Mouse (Mus musculus) kidney, adult 2 months (tissue): ENCODE results near the gene 4930453N24Rik. TPM values are rescaled to one million over a fixed set of nuclear protein-coding genes. Genes with fewer than 3 reads are reported as not detected.
A peak's percentile ranks its signal among the peaks of the same experiment; 100 is the strongest.

ENCODE experiments used
- DNase-seq: peaks from one replicate; pipeline ENCODE4 v3.0.0; 2021
- H3K27ac ChIP-seq: fragments of 200-500 bp; 2 replicates; pipeline ENCODE4 v1.5.1; 2012; ENCODE audit warnings: low read depth, low read length, control low read depth, inconsistent platforms; ENCODE audit not compliant: insufficient read depth
- H3K27me3 ChIP-seq: fragments of 200-500 bp; replicated peaks from 2 replicates; pipeline ENCODE4 v1.6.1; 2012; ENCODE audit warnings: mild to moderate bottlenecking, moderate library complexity, low read length, inconsistent platforms; ENCODE audit not compliant: control insufficient read depth, insufficient read depth
- H3K36me3 ChIP-seq: fragments of 200-500 bp; 2 replicates; pipeline ENCODE4 v1.6.1; 2012; ENCODE audit warnings: mild to moderate bottlenecking, moderate library complexity, low read length, inconsistent platforms; ENCODE audit not compliant: control insufficient read depth, insufficient read depth
- H3K4me1 ChIP-seq: fragments of 200-500 bp; 2 replicates; pipeline ENCODE4 v1.6.1; 2011; ENCODE audit warnings: low read length; ENCODE audit not compliant: control insufficient read depth, insufficient read depth
- H3K4me3 ChIP-seq: fragments of 200-500 bp; 2 replicates; pipeline ENCODE4 v1.5.1; 2011; ENCODE audit warnings: mild to moderate bottlenecking, low read depth, low read length, control low read depth; ENCODE audit not compliant: insufficient read depth
- CTCF ChIP-seq: fragments of 200-500 bp; conservative IDR thresholded peaks from 2 replicates; pipeline ENCODE4 v1.5.1; 2011; ENCODE audit warnings: low read depth, mild to moderate bottlenecking, control low read depth, low read length, moderate library complexity, mixed read lengths; ENCODE audit not compliant: insufficient read depth, insufficient read length
- POLR2A ChIP-seq: fragments of 200-500 bp; IDR thresholded peaks from one replicate; pipeline ENCODE4 v1.6.1; 2011; ENCODE audit warnings: low read depth, low read length, control low read depth
- WGBS: fragments of 180-500 bp; shearing (Covaris S2); methylation state at CpG from one replicate; pipeline ENCODE4 v1.1.7; 2018; 5-methylcytosine and 5-hydroxymethylcytosine counted together
- polyA plus RNA-seq: library from polyadenylated mRNA; depleted of rRNA; stranded (reverse); fragments of >200 nt; gene quantifications from 2 replicates; pipeline ENCODE4 v1.2.3, GENCODE M21; 2012

4930453N24Rik gene
- polyA plus RNA-seq, 1 experiment, result 5.3 TPM

- DNase-seq, result peak; percentile 19
- no peaks in the 10 kb centered on the region for H3K4me1 ChIP-seq
- no peak overlapping the region for H3K27ac ChIP-seq
- H3K27me3 ChIP-seq, result no peaks in the 10 kb centered on the region
- WGBS, result 34% methylated on average over 3 of the region's 3 CpGs
- TF ChIP-seq CTCF (peak; percentile 35; the same call in 1 of the 2 replicates), POLR2A (no peak)
- no peaks in the 10 kb centered on the region for H3K36me3 ChIP-seq
- no peak overlapping the region for H3K4me3 ChIP-seq
Observed at GRCm38 (mm10) chr16:64754743-64755139, 16.2 kb downstream of the 4930453N24Rik start.

GRCm38 (mm10) chr16:64753990-64754742 lies 16.8 kb downstream of the 4930453N24Rik start:
- TF ChIP-seq POLR2A, result no peak
- no peak for TF ChIP-seq CTCF
- Histone ChIP-seq H3K36me3 (no peaks in the 10 kb centered on the region), H3K4me1 (no peaks in the 10 kb centered on the region), H3K27ac (no peak overlapping the region), H3K4me3 (no peak overlapping the region), H3K27me3 (no peaks in the 10 kb centered on the region)
- WGBS, result 54% methylated on average over 3 of the region's 3 CpGs
- DNase-seq, result no peak

- Histone ChIP-seq H3K4me3 (no peak overlapping the region), H3K27me3 (no peaks in the 10 kb centered on the region), H3K27ac (no peak overlapping the region), H3K4me1 (no peaks in the 10 kb centered on the region), H3K36me3 (no peaks in the 10 kb centered on the region)
- TF ChIP-seq CTCF (peak; percentile 88), POLR2A (no peak)
- WGBS, result 7% methylated on average over 10 of the region's 10 CpGs
- peak; percentile 58 for DNase-seq
Observed at GRCm38 (mm10) chr16:64748237-64748636, 22.7 kb downstream of the 4930453N24Rik start.

- Histone ChIP-seq H3K36me3 (no peaks in the 10 kb centered on the region), H3K27me3 (no peaks in the 10 kb centered on the region), H3K27ac (no peak overlapping the region), H3K4me1 (no peaks in the 10 kb centered on the region), H3K4me3 (no peak overlapping the region)
- WGBS, result 66% methylated on average over 4 of the region's 4 CpGs
- no peak for DNase-seq
- no peak for TF ChIP-seq POLR2A
- no peak for TF ChIP-seq CTCF
Observed at GRCm38 (mm10) chr16:64745089-64745488, 25.9 kb downstream of the 4930453N24Rik start.

GRCm38 (mm10) chr16:64737289-64737688 lies 33.7 kb downstream of the 4930453N24Rik start:
- DNase-seq, result no peak
- H3K27ac ChIP-seq, result no peak overlapping the region
- TF ChIP-seq POLR2A (no peak), CTCF (no peak)
- no peaks in the 10 kb centered on the region for H3K4me1 ChIP-seq
- no peaks in the 10 kb centered on the region for H3K36me3 ChIP-seq
- H3K27me3 ChIP-seq, result no peaks in the 10 kb centered on the region
- 80% methylated on average over 5 of the region's 5 CpGs for WGBS
- H3K4me3 ChIP-seq, result no peak overlapping the region

- DNase-seq, result peak; percentile 45
- no peak overlapping the region for H3K4me3 ChIP-seq
- H3K4me1 ChIP-seq, result no peaks in the 10 kb centered on the region
- 52% methylated on average over 4 of the region's 4 CpGs for WGBS
- TF ChIP-seq POLR2A (no peak), CTCF (peak; percentile 52)
- H3K36me3 ChIP-seq, result no peaks in the 10 kb centered on the region
- no peak overlapping the region for H3K27ac ChIP-seq
- H3K27me3 ChIP-seq, result no peaks in the 10 kb centered on the region
Observed at GRCm38 (mm10) chr16:64723273-64724057, 47.5 kb downstream of the 4930453N24Rik start.

GRCm38 (mm10) chr16:64721542-64721941 lies 49.4 kb downstream of the 4930453N24Rik start:
- H3K27me3 ChIP-seq, result no peaks in the 10 kb centered on the region
- TF ChIP-seq POLR2A, result no peak
- TF ChIP-seq CTCF, result no peak
- 87% methylated on average over 5 of the region's 5 CpGs for WGBS

More at GRCm38 (mm10) chr16:64721542-64721941, 49.4 kb downstream of the 4930453N24Rik start:
- no peak overlapping the region for H3K4me3 ChIP-seq
- no peak overlapping the region for H3K27ac ChIP-seq
- DNase-seq, result no peak
- no peaks in the 10 kb centered on the region for H3K36me3 ChIP-seq
- H3K4me1 ChIP-seq, result no peaks in the 10 kb centered on the region
